8 mouse cellular contexts compared by ENCODE assay signal in genomic region chr17:43017341-43018052, GRCm38 (mm10). TPM values are rescaled to one million over a fixed set of nuclear protein-coding genes. Genes with fewer than 3 reads are reported as not detected.
A peak's percentile ranks its signal among the peaks of the same experiment; 100 is the strongest.
DNase-seq lines count a peak whose midpoint lies in the region; ATAC-seq and TF ChIP-seq lines count a peak whose summit lies in the region.

No protein-coding gene starts in this region.

- H3K4me2 ChIP-seq in forebrain, postnatal 0 days (ENCODE audit: low read depth): peak overlapping the region; percentile 62

- H3K36me3 ChIP-seq in forebrain, postnatal 0 days (ENCODE audit: insufficient read depth): peaks cover 7% of the 10 kb centered on the region
- peaks cover 25% of the 10 kb centered on the region for H3K36me3 ChIP-seq in hindbrain, embryonic 10.5 days

- H3K27me3 ChIP-seq in forebrain, postnatal 0 days (ENCODE audit: insufficient read depth, low read length): no peaks in the 10 kb centered on the region
- H3K27me3 ChIP-seq in hindbrain, embryonic 10.5 days (ENCODE audit: insufficient read depth, poor library complexity, severe bottlenecking): no peaks in the 10 kb centered on the region

- H3K27ac ChIP-seq in forebrain, postnatal 0 days (ENCODE audit: low read depth, low read length): peak overlapping the region; percentile 97
- peak overlapping the region; percentile 96 for H3K27ac ChIP-seq in hindbrain, embryonic 10.5 days

- no peaks in the 10 kb centered on the region for H3K9me3 ChIP-seq in forebrain, postnatal 0 days (ENCODE audit: low read length)
- no peaks in the 10 kb centered on the region for H3K9me3 ChIP-seq in hindbrain, embryonic 10.5 days

- TF ChIP-seq CTCF in forebrain, postnatal 0 days (IDR thresholded peaks at IDR 0.05; ENCODE audit: low read depth): no peak

- ATAC-seq in forebrain, postnatal 0 days: peak; percentile 30
- ATAC-seq in megakaryocyte, adult 5-6 weeks (ENCODE audit: poor library complexity, severe bottlenecking): peak; percentile 83

- peaks cover 13% of the 10 kb centered on the region; the same call in 1 of the 2 replicates for H3K4me1 ChIP-seq in forebrain, postnatal 0 days (ENCODE audit: insufficient read depth)
- peaks cover 9% of the 10 kb centered on the region for H3K4me1 ChIP-seq in hindbrain, embryonic 10.5 days (replicated peaks)

- under 1% methylated on average over 38 of the region's 40 CpGs for WGBS in forebrain, postnatal 0 days
- WGBS in hindbrain, embryonic 10.5 days: 2% methylated on average over 40 of the region's 40 CpGs

- peak overlapping the region; percentile 99 for H3K9ac ChIP-seq in forebrain, postnatal 0 days

- intact Hi-C loops in left cerebral cortex, postnatal 14 days (cut with DNase I): loop anchor here (5.0 kb wide), 3 partner anchors 60 to 150 kb away; no protein-coding TSS in a partner anchor

- peak; percentile 33 for DNase-seq in ES-CJ7 (ENCODE audit: low read depth, low spot score)
- peak; percentile 34 for DNase-seq in cerebellum, adult 9-10 months
- DNase-seq in forebrain, postnatal 0 days: peak; percentile 72
- peak; percentile 77 for DNase-seq in hindbrain, embryonic 10.5 days (ENCODE audit: low spot score)
- DNase-seq in left cerebral cortex, postnatal 14 days (ENCODE audit: low spot score in 2 of 2): peak; percentile 60 to 62
- DNase-seq in right cerebral cortex, adult 2 months (ENCODE audit: low spot score in 2 of 2): peak; percentile 48 to 61
- peak; percentile 35 for DNase-seq in urinary bladder, postnatal 25 days (ENCODE audit: low spot score)

- H3K4me3 ChIP-seq in forebrain, postnatal 0 days (ENCODE audit: low read depth, low read length): peak overlapping the region; percentile 96
- peak overlapping the region; percentile 73 for H3K4me3 ChIP-seq in hindbrain, embryonic 10.5 days

RNA-seq across cellular contexts. Expression of gene Tnfrsf21, which starts 1.1 kb away (rescaled TPM):
- 50.8 and 71.4 TPM in 2 replicates for total RNA-seq in forebrain, postnatal 0 days (2014; rRNA removed)
- polyA plus RNA-seq in forebrain, postnatal 0 days (2015; fragmentation: Nextera tagmentation; extraction: Ambion mirVana): 58.9 and 73.7 TPM in 2 replicates
- polyA plus RNA-seq in hindbrain, embryonic 10.5 days (2016; fragmentation: Nextera tagmentation; extraction: Ambion mirVana): 28.0 and 31.4 TPM in 2 replicates
- total RNA-seq in left cerebral cortex, postnatal 14 days (2021): 10 to 100 TPM; 75.4 to 79.0 TPM
- 107 and 122 TPM in 2 replicates for total RNA-seq in megakaryocyte, adult 5-6 weeks (2015)
- 95.1 and 116 TPM in 2 replicates for total RNA-seq in megakaryocyte, adult 5-6 weeks (2017)

Comparison
In these comparisons a context has a peak if more than half of its experiments do, and no peak if none do; other contexts are left out.
1. Peak in every context shown above with its lines: DNase-seq, ATAC-seq, H3K4me3 ChIP-seq and H3K27ac ChIP-seq.